Mouse (Mus musculus): ENCODE measurements at regions not wholly inside any gene's neighbourhood (a gene's known extent, or its start where the extent isn't known, plus 50 kb on each side); places are given as distances from the start of the nearest gene placed in this dataset.

GRCm38 (mm10) chr13:99577686-99578085 lies 61.3 kb upstream of the Map1b start:
- no peaks in the 10 kb centered on the region for H3K9me3 ChIP-seq
- no peak overlapping the region for H3K4me2 ChIP-seq (replicated peaks)
- H3K4me3 ChIP-seq (replicated peaks): no peak overlapping the region
- no peaks in the 10 kb centered on the region for H3K36me3 ChIP-seq
- no peak overlapping the region for H3K9ac ChIP-seq
- H3K4me1 ChIP-seq (replicated peaks): no peaks in the 10 kb centered on the region
- no peaks in the 10 kb centered on the region for H3K27me3 ChIP-seq (replicated peaks)
- no peak for ATAC-seq
- 75% methylated on average over 4 of the region's 4 CpGs for WGBS
- no peak overlapping the region for H3K27ac ChIP-seq

- WGBS: 82% methylated on average over 7 of the region's 7 CpGs
Measured at GRCm38 (mm10) chr13:99573021-99573420, 56.7 kb upstream of the Map1b start.

DNA sequence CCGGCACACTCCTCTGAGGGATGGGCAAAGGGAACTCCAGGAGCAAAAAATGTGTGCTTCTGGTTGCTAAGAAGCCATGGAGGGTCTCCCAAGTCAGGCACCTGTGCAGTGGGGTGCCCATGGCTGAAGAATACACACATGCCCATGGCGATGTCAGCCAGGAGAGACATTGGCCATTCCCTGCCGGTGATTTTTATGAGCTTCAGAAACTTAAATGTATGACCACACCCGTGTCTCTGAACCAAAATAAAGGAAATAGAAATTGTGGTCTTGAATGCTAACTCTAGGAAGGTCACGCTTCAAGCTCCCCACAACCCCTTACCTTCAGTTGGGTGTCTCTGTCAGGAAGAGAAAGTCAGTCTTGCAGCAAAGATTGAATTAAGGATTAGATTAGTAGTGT lies 56.0 kb upstream of the Map1b start:
- H3K9ac ChIP-seq: no peak overlapping the region
- H3K4me1 ChIP-seq (replicated peaks): no peaks in the 10 kb centered on the region
- no peaks in the 10 kb centered on the region for H3K27me3 ChIP-seq (replicated peaks)
- H3K4me3 ChIP-seq (replicated peaks): no peak overlapping the region
- ATAC-seq: no peak
- no peaks in the 10 kb centered on the region for H3K9me3 ChIP-seq
- no peaks in the 10 kb centered on the region for H3K36me3 ChIP-seq
- 90% methylated on average over 5 of the region's 5 CpGs for WGBS
- H3K27ac ChIP-seq: no peak overlapping the region
- H3K4me2 ChIP-seq (replicated peaks): no peak overlapping the region

More at GRCm38 (mm10) chr13:99573021-99573420, 56.7 kb upstream of the Map1b start:
- Histone ChIP-seq H3K4me3 (replicated peaks) (no peak overlapping the region), H3K4me2 (replicated peaks) (no peak overlapping the region), H3K9me3 (no peaks in the 10 kb centered on the region), H3K9ac (no peak overlapping the region), H3K36me3 (no peaks in the 10 kb centered on the region), H3K27ac (no peak overlapping the region), H3K27me3 (replicated peaks) (no peaks in the 10 kb centered on the region), H3K4me1 (replicated peaks) (no peaks in the 10 kb centered on the region)
- no peak for ATAC-seq
